Mouse (Mus musculus) stomach, postnatal 0 days (tissue): ENCODE results near the gene Rhbdd1.

Experiments used
- CTCF ChIP-seq: IDR thresholded peaks from 2 replicates; pipeline ENCODE4 v1.5.1; 2016; ENCODE audit warnings: antibody characterized with exemption, low read depth, mild to moderate bottlenecking, moderate library complexity
- EP300 ChIP-seq: optimal IDR thresholded peaks from 2 replicates; pipeline ENCODE3; 2016; ENCODE audit warnings: antibody characterized with exemption

- TF ChIP-seq CTCF (peak; percentile 84), EP300 (no peak)
Observed at GRCm38 (mm10) chr1:82294102-82294501, 22.1 kb upstream of the Rhbdd1 start.
